Mouse (Mus musculus) intestine, postnatal 0 days (tissue): ENCODE measurements around the gene Trem2. TPM values are rescaled to one million over a fixed set of nuclear protein-coding genes. Genes with fewer than 3 reads are reported as not detected.
"Not testable (repeated sequence)": the region's sequence is repeated elsewhere in the genome, so short reads cannot be mapped to it uniquely, and the experiment has no call there.

ENCODE experiments used
- ATAC-seq: fragments of 200-750 bp; cut with Nextera tagmentation; 2 replicates; pipeline ENCODE4 v1.8.0; 2017; ENCODE audit warnings: mild to moderate bottlenecking, moderate TSS enrichment, moderate library complexity
- H3K27ac ChIP-seq: fragments of 300-500 bp; sonication (generic); 2 replicates; pipeline ENCODE4 v1.5.1; 2014; ENCODE audit warnings: mild to moderate bottlenecking, low read depth, low read length, moderate library complexity
- H3K27me3 ChIP-seq: fragments of 300-500 bp; sonication (generic); replicated peaks from 2 replicates; pipeline ENCODE4 v1.6.1; 2014; ENCODE audit warnings: low read length, mixed read lengths; ENCODE audit not compliant: control insufficient read depth, insufficient read depth
- H3K36me3 ChIP-seq: fragments of 300-500 bp; sonication (generic); 2 replicates; pipeline ENCODE4 v1.6.1; 2014; ENCODE audit warnings: mild to moderate bottlenecking, moderate library complexity; ENCODE audit not compliant: control insufficient read depth, insufficient read depth
- H3K4me1 ChIP-seq: fragments of 300-500 bp; sonication (generic); replicated peaks from 2 replicates; pipeline ENCODE4 v1.6.1; 2014; ENCODE audit warnings: antibody characterized with exemption, low read length, mixed read lengths; ENCODE audit not compliant: control insufficient read depth, insufficient read depth
- H3K4me2 ChIP-seq: fragments of 300-500 bp; sonication (generic); replicated peaks from 2 replicates; pipeline ENCODE4 v1.6.1; 2014; ENCODE audit warnings: low read depth, mild to moderate bottlenecking, moderate library complexity
- H3K4me3 ChIP-seq: fragments of 300-500 bp; sonication (generic); 2 replicates; pipeline ENCODE4 v1.5.1; 2014; ENCODE audit warnings: low read depth, low read length
- H3K9ac ChIP-seq: fragments of 300-500 bp; sonication (generic); 2 replicates; pipeline ENCODE4 v1.6.1; 2014; ENCODE audit warnings: mild to moderate bottlenecking, low read depth, low read length
- H3K9me3 ChIP-seq: fragments of 300-500 bp; sonication (generic); 2 replicates; pipeline ENCODE4 v1.6.1; 2016; ENCODE audit warnings: mixed run types; ENCODE audit not compliant: control insufficient read depth
- CTCF ChIP-seq: sonication (generic); IDR thresholded peaks from 2 replicates; pipeline ENCODE4 v1.5.1; 2016; ENCODE audit warnings: low read depth, mild to moderate bottlenecking, control low read depth, antibody characterized with exemption, moderate library complexity
- WGBS: fragments of 180-500 bp; shearing (Covaris S2); extraction: QIAGEN DNeasy Blood & Tissue Kit; methylation state at CpG from one replicate; pipeline ENCODE4 v1.1.7; 2014; 5-methylcytosine and 5-hydroxymethylcytosine counted together
- polyA plus RNA-seq: library from polyadenylated mRNA; unstranded; fragments of >200 nt; fragmentation: Nextera tagmentation; extraction: Ambion mirVana; gene quantifications from 2 replicates; pipeline ENCODE4 v1.2.1, GENCODE M21; 2015

The Trem2 gene
- 3.2 and 3.4 TPM in 2 replicates for polyA plus RNA-seq

DNA sequence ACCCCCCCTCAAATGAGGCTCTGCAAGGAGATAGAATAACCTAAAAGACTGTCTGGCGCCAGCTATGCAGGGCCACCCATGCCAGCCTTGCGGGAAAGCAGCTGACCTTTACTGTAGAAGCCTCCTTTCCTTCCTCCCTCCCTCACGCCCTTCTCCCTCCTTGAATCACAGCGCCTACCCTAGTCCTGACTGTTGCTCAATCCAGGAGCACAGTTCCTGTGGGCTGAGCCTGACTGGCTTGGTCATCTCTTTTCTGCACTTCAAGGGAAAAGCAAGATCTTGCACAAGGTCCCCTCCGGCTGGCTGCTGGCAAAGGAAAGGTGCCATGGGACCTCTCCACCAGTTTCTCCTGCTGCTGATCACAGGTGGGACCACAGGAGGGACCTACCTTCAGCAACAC, at the start of gene Trem2:
Gene Trem2, plus strand, starts transcription at position 171 of the 400 bp plus-strand sequence.
- H3K4me2 ChIP-seq: no peak within 1 kb of the TSS
- no peak within 1 kb of the TSS for H3K4me3 ChIP-seq
- WGBS: 42% methylated on average over 5 of the region's 5 CpGs
- H3K27me3 ChIP-seq: no peaks in the 10 kb centered on the region
- ATAC-seq: 0 out of 2 replicates have a peak, but pooled peaks have one; percentile 48
- H3K4me1 ChIP-seq: no peaks in the 10 kb centered on the region
- no peak within 1 kb of the TSS for H3K27ac ChIP-seq
- H3K36me3 ChIP-seq: no peaks in the 10 kb centered on the region
- H3K9ac ChIP-seq: no peak within 1 kb of the TSS
- H3K9me3 ChIP-seq: no peaks in the 10 kb centered on the region
- no peak for TF ChIP-seq CTCF

DNA sequence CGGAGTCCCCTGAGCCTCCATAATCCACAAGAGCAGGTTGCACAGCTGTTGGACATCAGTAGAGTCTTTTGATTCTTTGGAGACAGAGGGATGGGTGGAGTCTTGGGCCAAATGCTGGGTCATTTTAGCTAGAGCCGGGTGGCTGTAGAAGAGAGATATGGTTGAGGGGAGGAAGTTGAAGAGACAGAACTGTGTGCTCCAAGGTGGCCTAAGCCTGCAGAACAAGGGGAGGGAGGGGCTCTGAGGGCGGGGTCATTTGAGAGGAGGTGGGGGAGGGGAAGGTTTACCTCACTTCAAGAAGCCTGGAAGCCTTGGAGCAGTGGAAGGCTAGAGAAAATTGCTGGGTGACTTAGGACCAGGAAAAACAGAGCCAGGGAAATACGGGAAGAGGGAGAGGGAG, 47.0 kb upstream of the Trem2 start, which contains the start of gene Treml2:
Gene Treml2, plus strand, starts transcription at position 296 of the 400 bp plus-strand sequence.
- no peak for TF ChIP-seq CTCF
- H3K4me3 ChIP-seq: no peak within 1 kb of the TSS
- no peak within 1 kb of the TSS for H3K27ac ChIP-seq
- H3K36me3 ChIP-seq: no peaks in the 10 kb centered on the region
- no peaks in the 10 kb centered on the region for H3K27me3 ChIP-seq
- H3K9me3 ChIP-seq: no peaks in the 10 kb centered on the region
- H3K4me1 ChIP-seq: no peaks in the 10 kb centered on the region
- no peak for ATAC-seq
- 29% methylated on average over 3 of the region's 4 CpGs for WGBS
- 0 out of 2 replicates have a peak within 1 kb of the TSS, but pooled peaks have one; percentile 17 for H3K4me2 ChIP-seq
- H3K9ac ChIP-seq: no peak within 1 kb of the TSS

DNA sequence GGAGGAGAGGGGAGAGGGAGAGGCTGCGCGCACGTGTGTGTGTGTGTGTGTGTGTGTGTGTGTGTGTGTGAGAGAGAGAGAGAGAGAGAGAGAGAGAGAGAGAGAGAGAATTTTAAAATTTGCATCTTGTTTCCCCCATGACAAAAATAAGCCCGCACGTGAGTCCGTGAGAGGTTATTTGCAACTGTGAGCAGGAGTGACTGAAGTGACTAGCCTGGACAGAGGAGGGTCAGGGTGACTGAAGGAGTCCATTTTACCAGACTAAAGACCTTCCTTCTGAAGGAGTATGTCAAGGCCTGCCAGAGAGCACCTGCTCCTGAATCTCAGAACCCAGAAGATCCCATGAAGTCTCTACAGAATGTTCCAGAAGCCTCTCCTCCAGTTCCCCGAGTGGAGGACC, 46.4 kb upstream of the Trem2 start:
- H3K4me2 ChIP-seq: no peak overlapping the region
- no peak overlapping the region for H3K27ac ChIP-seq
- no peaks in the 10 kb centered on the region for H3K4me1 ChIP-seq
- 53% methylated on average over 7 of the region's 7 CpGs for WGBS
- H3K9ac ChIP-seq: no peak overlapping the region
- TF ChIP-seq CTCF: no peak
- H3K9me3 ChIP-seq: no peaks in the 10 kb centered on the region
- no peak for ATAC-seq
- H3K36me3 ChIP-seq: no peaks in the 10 kb centered on the region
- H3K4me3 ChIP-seq: no peak overlapping the region
- no peaks in the 10 kb centered on the region for H3K27me3 ChIP-seq

DNA sequence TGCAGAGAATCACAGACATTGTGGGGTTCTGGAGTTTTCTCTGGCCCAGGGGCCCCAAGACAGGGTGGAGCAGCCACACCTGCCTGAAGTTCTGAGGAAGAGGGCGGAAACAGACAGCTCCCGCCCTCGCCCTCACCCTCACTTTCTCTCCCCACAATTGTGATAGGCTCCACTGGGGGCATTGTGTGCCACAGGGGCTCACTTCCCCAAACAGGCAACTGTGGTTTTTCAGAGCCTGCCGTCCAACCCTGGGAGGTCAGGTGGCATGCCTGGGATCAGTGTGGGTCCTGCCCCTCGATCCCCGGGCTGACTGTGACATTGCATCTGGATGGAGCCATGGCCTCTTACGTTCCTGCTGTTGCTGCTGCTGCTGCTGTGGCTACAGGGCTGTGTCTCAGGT, 46.0 kb upstream of the Trem2 start:
- no peaks in the 10 kb centered on the region for H3K36me3 ChIP-seq
- peak; percentile 36; the same call in 1 of the 2 replicates for ATAC-seq
- no peak overlapping the region for H3K9ac ChIP-seq
- H3K9me3 ChIP-seq: no peaks in the 10 kb centered on the region
- no peak for TF ChIP-seq CTCF
- no peak overlapping the region for H3K27ac ChIP-seq
- 0 out of 2 replicates have a peak overlapping the region, but pooled peaks have one; percentile 17 for H3K4me2 ChIP-seq
- no peaks in the 10 kb centered on the region for H3K27me3 ChIP-seq
- WGBS: 36% methylated on average over 7 of the region's 7 CpGs
- no peak overlapping the region for H3K4me3 ChIP-seq
- H3K4me1 ChIP-seq: no peaks in the 10 kb centered on the region

DNA sequence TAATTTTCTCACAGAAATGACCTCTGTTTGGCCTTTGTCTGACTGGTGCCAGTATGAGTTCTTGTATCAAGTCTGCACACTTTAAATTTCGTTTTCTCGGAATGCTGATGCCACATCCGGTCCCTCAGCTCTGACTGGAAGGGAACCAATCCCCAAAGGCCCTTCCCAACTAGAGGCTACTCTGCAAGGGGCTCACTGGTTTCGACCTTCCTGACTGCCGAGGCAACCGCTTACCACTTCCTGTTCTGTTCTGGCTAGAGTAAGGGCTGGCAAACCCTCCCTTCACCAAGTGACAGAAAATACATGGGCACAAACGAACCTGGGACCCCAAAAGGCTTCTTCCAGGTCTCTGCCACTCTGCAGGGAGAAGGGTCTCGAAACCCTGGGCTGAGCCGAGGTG, 45.3 kb upstream of the Trem2 start:
- no peak overlapping the region for H3K4me2 ChIP-seq
- H3K4me3 ChIP-seq: no peak overlapping the region
- WGBS: 76% methylated on average over 9 of the region's 9 CpGs
- no peak overlapping the region for H3K27ac ChIP-seq
- H3K36me3 ChIP-seq: no peaks in the 10 kb centered on the region
- ATAC-seq: no peak
- H3K9ac ChIP-seq: no peak overlapping the region
- H3K27me3 ChIP-seq: no peaks in the 10 kb centered on the region
- no peaks in the 10 kb centered on the region for H3K4me1 ChIP-seq
- TF ChIP-seq CTCF: no peak
- H3K9me3 ChIP-seq: no peaks in the 10 kb centered on the region

DNA sequence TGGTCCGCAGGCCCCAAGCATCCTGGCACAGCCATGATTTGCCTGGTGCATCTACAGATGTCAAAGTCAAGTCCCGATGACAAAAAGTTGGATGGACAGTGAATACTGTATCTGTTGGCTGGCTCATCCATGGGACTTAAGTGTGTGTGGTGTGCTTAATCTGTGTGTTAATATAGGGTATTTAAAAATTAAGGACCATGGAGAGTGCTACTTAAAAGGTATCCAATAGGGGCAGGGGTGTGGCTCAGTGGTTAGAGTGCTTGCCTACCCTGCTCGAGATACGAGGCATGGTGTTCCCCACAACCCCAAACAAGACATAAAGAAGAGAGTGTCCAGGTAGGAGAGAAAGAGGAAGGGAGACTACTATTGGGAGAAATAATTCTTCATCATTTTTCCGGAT, 44.4 kb upstream of the Trem2 start:
- H3K4me1 ChIP-seq: no peaks in the 10 kb centered on the region
- no peak for TF ChIP-seq CTCF
- ATAC-seq: no peak
- WGBS: 96% methylated on average over 5 of the region's 5 CpGs
- no peaks in the 10 kb centered on the region for H3K27me3 ChIP-seq
- H3K4me3 ChIP-seq: no peak overlapping the region
- no peak overlapping the region for H3K4me2 ChIP-seq
- no peak overlapping the region for H3K9ac ChIP-seq
- H3K36me3 ChIP-seq: no peaks in the 10 kb centered on the region
- H3K9me3 ChIP-seq: no peaks in the 10 kb centered on the region
- no peak overlapping the region for H3K27ac ChIP-seq

DNA sequence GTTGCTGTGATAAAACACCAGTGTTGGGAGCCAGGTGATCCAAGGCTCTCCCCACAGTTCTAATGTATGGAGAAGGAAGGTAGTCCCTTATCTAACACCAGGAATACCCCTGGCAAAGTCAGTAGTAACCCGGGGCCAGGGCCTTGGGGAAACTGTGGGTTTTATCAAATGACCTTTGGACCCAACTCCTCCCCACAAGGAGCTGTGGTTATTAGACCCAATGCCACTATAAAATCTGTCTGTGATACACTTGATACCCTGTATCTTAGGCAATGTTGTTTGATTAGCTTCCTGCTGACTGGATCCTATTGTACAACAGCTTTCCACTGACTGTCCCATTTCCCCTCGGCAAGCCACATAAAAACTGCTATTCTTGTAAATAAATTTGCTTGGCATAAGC, 34.1 kb upstream of the Trem2 start:
- peak; percentile 69 for ATAC-seq
- Histone ChIP-seq H3K9ac (no peak overlapping the region), H3K27ac (no peak overlapping the region), H3K4me3 (no peak overlapping the region), H3K36me3 (no peaks in the 10 kb centered on the region), H3K9me3 (no peaks in the 10 kb centered on the region), H3K4me1 (0 out of 2 replicates have a peak, but pooled peaks cover 3% of the 10 kb centered on the region), H3K4me2 (no peak overlapping the region), H3K27me3 (no peaks in the 10 kb centered on the region)
- WGBS: 31% methylated on average over 2 of the region's 2 CpGs
- no peak for TF ChIP-seq CTCF

DNA sequence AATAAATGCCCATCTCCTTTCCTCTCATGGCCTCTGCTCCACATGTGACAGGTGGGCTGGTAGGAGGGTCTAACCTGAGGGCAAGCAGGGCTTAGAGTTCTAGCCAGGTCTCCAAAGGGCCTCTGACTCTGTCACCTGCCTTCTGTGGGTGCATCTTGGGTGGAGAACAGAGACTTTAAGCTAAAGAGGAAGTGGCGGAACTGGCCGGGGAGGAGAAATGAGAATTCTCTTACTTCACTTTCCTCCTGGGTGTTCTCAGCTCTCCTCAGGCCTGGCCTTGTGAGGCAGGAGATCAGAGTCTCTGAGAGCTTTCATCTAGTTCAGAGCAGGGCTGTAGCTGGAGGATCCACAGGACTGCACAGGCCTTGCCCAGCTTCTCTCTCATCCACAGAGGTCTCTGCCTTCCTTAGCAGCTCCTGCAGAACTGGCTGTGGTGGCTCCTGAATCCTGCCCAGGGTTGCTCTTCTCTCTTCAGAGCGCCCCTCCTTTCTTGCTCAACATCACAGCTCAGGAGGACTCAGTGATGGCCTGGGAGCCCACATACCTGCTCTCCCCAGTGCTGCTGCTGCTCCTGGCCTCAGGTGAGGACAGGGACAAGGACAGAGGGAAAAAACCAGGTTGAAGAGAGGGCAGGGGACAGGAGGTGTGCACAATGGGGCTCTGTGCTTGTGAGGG, 30.2 kb upstream of the Trem2 start, which contains the start of gene B430306N03Rik:
Gene B430306N03Rik, plus strand, starts transcription at position 237 of the 675 bp plus-strand sequence.
- not testable (repeated sequence) for H3K27ac ChIP-seq, H3K4me1 ChIP-seq, H3K27me3 ChIP-seq, ATAC-seq, H3K4me3 ChIP-seq, H3K9ac ChIP-seq, H3K36me3 ChIP-seq, H3K9me3 ChIP-seq, H3K4me2 ChIP-seq
- 80% methylated on average over 3 of the region's 3 CpGs for WGBS
